Mouse (Mus musculus) naive thymus-derived CD4-positive, alpha-beta T cell, adult 2 months (primary cell): Measurements from ENCODE around the gene Srarp.

Source experiments
- DNase-seq: peaks from one replicate; pipeline ENCODE4 v3.0.0-alpha.2; 2011; ENCODE audit warnings: low read depth

Gene Srarp

DNA sequence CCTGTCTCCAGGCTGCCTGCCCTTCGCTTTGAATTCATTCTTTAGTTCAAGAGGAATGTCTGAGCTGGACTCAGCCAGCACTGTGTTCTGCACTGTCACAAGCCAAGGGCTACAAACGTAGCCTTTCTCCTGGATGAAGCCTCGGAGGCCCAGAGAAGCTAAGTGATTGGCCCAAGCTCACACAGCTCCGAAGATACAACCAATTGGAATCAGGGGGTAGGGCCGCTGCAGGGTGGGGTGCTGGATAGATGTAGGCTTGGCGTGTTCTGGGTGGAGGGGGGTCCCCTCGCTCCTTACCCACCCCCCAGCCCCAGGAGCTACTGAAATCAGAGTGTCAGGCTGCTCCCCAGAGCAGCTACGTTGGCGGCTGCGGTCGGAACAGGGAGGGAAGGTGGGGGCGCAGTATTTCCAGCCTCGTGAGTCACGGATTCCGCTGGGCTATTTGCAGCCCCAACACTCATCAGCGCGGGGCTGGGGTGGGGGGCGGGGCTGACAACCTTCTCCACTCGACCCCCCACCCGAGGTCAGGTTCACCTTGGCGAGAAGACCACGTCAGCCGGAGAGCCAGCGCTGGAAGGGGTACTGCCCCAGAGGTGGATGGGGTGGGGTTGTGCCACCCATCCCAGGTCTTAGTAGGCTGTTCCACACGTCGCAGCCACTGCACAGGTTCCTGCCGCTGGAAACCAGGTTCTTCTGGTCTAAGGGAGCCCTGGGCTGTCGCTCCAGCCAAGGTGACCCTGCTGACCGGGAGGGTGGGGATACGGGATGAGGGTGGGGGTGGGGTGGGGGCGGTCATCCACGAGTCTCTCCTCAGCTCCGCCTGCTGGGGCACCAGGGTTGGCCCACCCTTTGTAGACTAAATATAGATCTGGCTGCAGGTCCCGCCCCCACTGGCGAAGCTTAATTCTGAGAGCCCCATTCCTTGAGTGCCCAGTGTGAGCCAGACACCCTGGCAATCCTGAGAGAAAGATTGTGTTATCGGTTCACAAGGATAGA is 10.1 kb downstream of the Srarp start:
- peak; percentile 75 for DNase-seq

DNA sequence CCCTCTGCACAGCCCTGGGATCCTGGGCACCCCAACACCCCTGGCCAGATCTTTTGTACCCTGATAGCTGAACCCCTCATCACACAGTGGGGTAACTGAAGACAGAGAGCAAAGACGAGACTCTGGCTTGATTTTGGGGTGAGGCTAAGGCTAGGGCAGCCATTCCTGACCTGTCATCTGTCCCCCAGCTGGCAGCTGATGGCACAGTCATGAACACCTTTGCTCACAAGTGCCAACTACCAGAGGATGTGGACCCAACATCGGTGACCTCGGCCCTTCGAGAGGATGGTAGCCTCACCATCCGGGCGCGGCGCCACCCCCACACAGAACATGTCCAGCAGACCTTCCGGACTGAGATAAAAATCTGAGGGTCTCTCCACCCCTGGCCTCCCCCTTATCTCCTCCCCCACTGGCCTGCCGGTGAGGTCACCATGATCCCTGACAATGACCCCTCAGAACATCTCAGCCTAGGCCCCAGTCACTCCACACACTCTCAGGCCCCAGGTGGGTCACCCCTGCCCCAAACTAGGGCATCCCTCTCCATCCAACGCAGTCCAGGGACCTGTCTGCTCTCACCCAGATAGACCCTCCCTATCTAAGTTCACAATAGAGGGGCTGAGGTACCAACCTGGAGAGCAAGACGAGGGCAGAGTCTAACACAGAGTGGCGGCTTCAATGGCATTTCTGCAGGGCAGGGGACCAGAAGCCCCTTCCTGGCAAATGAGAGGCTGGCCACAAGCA is 12.0 kb downstream of the Srarp start:
- DNase-seq, result no peak

GRCm38 (mm10) chr4:141423288-141423687 is 12.6 kb downstream of the Srarp start:
- DNase-seq, result no peak

DNA sequence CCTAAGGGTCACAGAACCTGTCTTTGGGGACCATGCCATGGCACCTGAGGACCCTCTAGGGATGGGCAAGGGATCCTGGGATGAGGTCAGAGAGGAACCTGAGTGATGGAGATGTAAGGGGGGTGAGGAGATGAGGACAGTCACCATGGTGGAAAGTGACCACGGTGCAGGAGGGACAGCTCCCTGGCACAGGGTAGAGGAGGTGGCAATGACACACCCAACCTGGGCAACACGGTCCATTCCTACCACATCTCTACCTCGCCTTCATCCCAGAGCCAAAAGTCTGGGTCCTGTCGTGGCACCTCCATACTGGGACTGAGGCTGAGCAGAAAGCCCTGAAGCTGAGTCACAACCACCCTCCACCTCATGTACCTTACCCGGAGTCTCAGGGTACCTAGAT is 13.1 kb downstream of the Srarp start:
- DNase-seq, result no peak

DNA sequence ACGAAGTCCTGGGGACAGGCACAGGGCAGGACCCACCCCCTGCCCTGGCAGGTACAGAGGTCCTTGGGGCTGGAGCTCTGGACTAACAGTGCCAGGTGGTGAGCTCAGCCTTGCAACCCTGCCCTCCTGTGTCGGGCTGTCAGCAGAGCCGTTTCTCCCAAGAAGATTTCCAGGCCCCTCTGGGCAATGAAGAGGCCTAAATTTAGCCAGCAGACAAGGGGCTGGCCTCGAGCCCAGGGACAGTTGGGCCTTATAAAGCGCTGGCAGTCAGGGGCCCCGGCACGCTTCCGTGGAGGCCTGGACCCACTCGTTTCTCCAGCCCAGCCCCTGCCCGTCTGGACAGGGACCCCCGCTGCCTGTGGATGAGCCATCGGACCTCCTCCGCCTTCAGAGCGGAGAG is 14.5 kb downstream of the Srarp start:
- DNase-seq, result no peak

DNA sequence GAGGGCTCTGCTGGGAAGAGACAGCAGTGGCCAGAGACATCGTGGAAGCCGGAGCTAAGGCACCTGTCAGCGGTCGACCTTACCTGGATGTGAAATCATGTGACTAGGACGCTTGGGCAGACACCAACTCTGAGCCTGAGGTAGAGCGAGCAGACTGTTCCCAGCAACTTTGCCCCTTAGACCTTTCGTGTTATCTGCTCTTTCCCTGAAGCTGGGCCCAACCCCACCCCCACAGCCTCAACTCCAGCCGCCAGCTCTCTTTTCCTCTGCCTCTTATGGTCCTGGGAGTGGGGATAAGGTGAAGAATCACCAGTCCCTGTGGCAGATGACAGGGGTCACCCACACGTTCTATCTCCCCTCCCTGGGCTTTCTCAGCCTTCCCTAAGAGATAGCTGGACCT is 15.0 kb downstream of the Srarp start:
- no peak for DNase-seq

- no peak for DNase-seq
Observed at GRCm38 (mm10) chr4:141420192-141420829, 15.6 kb downstream of the Srarp start, which contains the start of gene Hspb7. Gene Hspb7 (plus strand): TSS chr4:141420779.

GRCm38 (mm10) chr4:141419398-141420191 is 16.3 kb downstream of the Srarp start:
- DNase-seq, result peak; percentile 33

GRCm38 (mm10) chr4:141415924-141416323 is 20.0 kb downstream of the Srarp start, which contains the start of gene Clcnkb:
Gene Clcnkb (minus strand): TSS chr4:141416014.
- no peak for DNase-seq

- no peak for DNase-seq
Observed at GRCm38 (mm10) chr4:141411430-141411992, 24.4 kb downstream of the Srarp start.

DNA sequence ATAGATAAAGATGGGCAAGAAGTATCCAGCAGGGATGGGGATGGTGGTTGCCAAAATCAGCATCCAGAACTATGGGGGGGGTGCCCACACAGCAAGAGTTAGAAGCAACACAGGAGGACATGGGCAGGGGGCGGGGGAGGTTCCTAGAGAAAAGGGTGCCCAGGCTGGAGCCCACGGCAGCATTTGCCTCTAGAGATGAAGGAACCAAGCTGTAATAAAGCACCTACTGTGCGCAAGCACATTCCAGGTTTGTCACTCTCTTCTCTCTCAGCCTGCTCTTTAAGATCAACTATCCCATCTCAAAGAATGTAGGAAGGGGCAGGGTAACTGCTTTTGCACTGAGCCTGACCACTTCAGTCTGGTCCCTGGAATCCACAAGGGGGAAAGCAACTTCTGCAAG is 27.3 kb downstream of the Srarp start:
- no peak for DNase-seq

- peak; percentile 59 for DNase-seq
Observed at GRCm38 (mm10) chr4:141406516-141407299, 29.2 kb downstream of the Srarp start.

DNA sequence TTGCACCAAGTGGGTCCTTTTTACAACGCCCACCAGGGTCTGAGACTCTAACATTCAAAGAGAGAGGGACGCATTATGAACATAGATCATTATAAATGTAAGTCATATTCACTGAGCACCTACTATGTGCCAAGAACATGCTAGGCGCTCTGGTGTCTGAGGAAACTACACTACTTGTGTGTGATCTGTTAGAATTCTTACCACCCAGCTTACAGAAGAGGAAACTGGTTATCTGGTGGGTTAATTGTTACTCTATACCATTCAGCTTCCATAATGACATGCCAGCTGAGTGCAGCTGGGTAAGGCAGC is 30.6 kb downstream of the Srarp start:
- DNase-seq, result no peak

GRCm38 (mm10) chr4:141404518-141405313 is 31.2 kb downstream of the Srarp start:
- peak; percentile 87 for DNase-seq

- DNase-seq, result no peak
Observed at GRCm38 (mm10) chr4:141400171-141400570, 35.7 kb downstream of the Srarp start.

GRCm38 (mm10) chr4:141398545-141398944 is 37.4 kb downstream of the Srarp start, which contains the start of gene Clcnka:
Gene Clcnka (minus strand): TSS chr4:141398724.
- DNase-seq, result no peak

GRCm38 (mm10) chr4:141397861-141398260 is 38.0 kb downstream of the Srarp start:
- no peak for DNase-seq

GRCm38 (mm10) chr4:141394751-141395150 is 41.2 kb downstream of the Srarp start:
- no peak for DNase-seq

DNA sequence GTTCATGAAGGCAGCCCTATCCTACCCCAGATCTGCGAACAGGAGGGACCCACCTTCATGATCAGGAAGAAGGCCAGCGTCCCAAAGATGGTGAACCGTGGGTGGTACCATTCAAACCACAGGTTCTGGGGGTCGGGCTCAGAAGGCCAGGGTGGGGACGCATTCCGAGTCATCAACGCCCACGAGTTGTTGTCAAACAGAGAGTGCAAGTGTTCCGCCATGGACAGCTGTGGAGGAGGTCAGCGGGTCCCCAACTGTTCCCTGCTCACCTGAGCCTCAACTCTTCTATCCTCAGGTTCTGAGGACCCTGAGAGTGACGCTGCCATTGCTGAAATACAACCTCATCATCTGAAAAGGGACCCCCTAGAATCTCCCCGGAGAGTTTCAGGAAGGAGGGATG is 44.6 kb downstream of the Srarp start:
- no peak for DNase-seq
